Mouse (Mus musculus): Measurements from ENCODE around the gene Mex3a.
A peak's percentile ranks its signal among the peaks of the same experiment; 100 is the strongest.

GRCm38 (mm10) chr3:88493706-88494582 lies 38.3 kb upstream of the Mex3a start:
- TF ChIP-seq MAX (IDR thresholded peaks at IDR 0.05; ENCODE audit: low read depth) (no peak), POLR2A (IDR thresholded peaks at IDR 0.05; ENCODE audit: insufficient read length, low read depth) (peak; percentile 12), POLR2AphosphoS2 (IDR thresholded peaks at IDR 0.05; ENCODE audit: insufficient read length, low read depth) (peak; percentile 46), MYOG (IDR thresholded peaks at IDR 0.05; ENCODE audit: control insufficient read depth in 1 of 3, insufficient read depth in 1 of 3, insufficient read length in 2 of 3, low read depth in 2 of 3) (no peak), E2F4 (IDR thresholded peaks at IDR 0.05; ENCODE audit: insufficient read depth) (no peak), TCF12 (IDR thresholded peaks at IDR 0.05; ENCODE audit: insufficient read depth, poor library complexity, severe bottlenecking) (no peak), USF1 (IDR thresholded peaks at IDR 0.05; ENCODE audit: low read depth) (no peak), MYOD1 (IDR thresholded peaks at IDR 0.05; ENCODE audit: control insufficient read depth in 1 of 3, insufficient read length in 2 of 3, low read depth in 2 of 3) (no peak), CEBPB (IDR thresholded peaks at IDR 0.05; ENCODE audit: insufficient read depth, poor library complexity, severe bottlenecking) (no peak), REST (IDR thresholded peaks at IDR 0.05; ENCODE audit: insufficient read depth, insufficient read length) (no peak), TCF3 (IDR thresholded peaks at IDR 0.05; ENCODE audit: insufficient read length, low read depth) (no peak)

Measured in myocyte (in vitro differentiated cells).